Mouse (Mus musculus) lung, adult 2 months (tissue): ENCODE measurements around the gene Rbm42.

Source experiments
- CTCF ChIP-seq: fragments of 200-500 bp; IDR thresholded peaks from 2 replicates; pipeline ENCODE4 v1.5.1; 2011; ENCODE audit warnings: mild to moderate bottlenecking, low read length, control low read depth; ENCODE audit not compliant: insufficient read depth
- POLR2A ChIP-seq: fragments of 200-500 bp; IDR thresholded peaks from 2 replicates; pipeline ENCODE4 v1.6.1; 2011; ENCODE audit warnings: low read depth, mild to moderate bottlenecking, control low read depth, low read length, borderline replicate concordance; ENCODE audit errors: extremely low read depth

- TF ChIP-seq CTCF (0 out of 2 replicates have a peak, but pooled peaks have one; percentile 15), POLR2A (no peak)
Measured at GRCm38 (mm10) chr7:30669229-30669628, 19.1 kb upstream of the Rbm42 start.
